Mouse (Mus musculus) hindbrain, embryonic 13.5 days (tissue): Measurements from ENCODE around the gene Tmem63c. TPM values are rescaled to one million over a fixed set of nuclear protein-coding genes. Genes with fewer than 3 reads are reported as not detected.

Experiments used
- microRNA-seq: library from miRNA; unstranded; fragments of <30 nt; microRNA quantifications from one replicate; pipeline ENCODE4, GENCODE M21; 2016
- polyA plus RNA-seq: library from polyadenylated mRNA; unstranded; fragments of >200 nt; fragmentation: Nextera tagmentation; extraction: Ambion mirVana; gene quantifications from 2 replicates; pipeline ENCODE4 v1.2.1, GENCODE M21; 2015

Tmem63c gene
- polyA plus RNA-seq, 1 experiment from 2014 or later, result 7.3 TPM

Small RNA genes lying within 50 kb of the gene (microRNA-seq; reads per million reads assigned to microRNA genes)
- not detected for gene Gm25847

Other genes starting within 250 kb of the Tmem63c start
- gene Irf2bpl, start 136.5 kb upstream of the Tmem63c start, polyA plus RNA-seq, result 66.4 and 70.0 TPM in 2 replicates
- gene Cipc, start 74.3 kb upstream of the Tmem63c start, polyA plus RNA-seq, result 44.1 and 45.4 TPM in 2 replicates
- 12.1 and 13.4 TPM in 2 replicates for gene Zdhhc22, start 30.9 kb upstream of the Tmem63c start, polyA plus RNA-seq
- gene Ngb, start 81.2 kb downstream of the Tmem63c start, polyA plus RNA-seq, result 0.94 and 1.2 TPM in 2 replicates
- 29.6 and 32.6 TPM in 2 replicates for gene Gstz1, start 125.8 kb downstream of the Tmem63c start, polyA plus RNA-seq
- 11.5 and 12.9 TPM in 2 replicates for gene Pomt2, start 126.6 kb downstream of the Tmem63c start, polyA plus RNA-seq
- 1.7 and 2.4 TPM in 2 replicates for gene Samd15, start 178.4 kb downstream of the Tmem63c start, polyA plus RNA-seq
- gene Tmed8, start 179.1 kb downstream of the Tmem63c start, polyA plus RNA-seq, result 4.1 and 4.2 TPM in 2 replicates
- gene Noxred1, start 217.4 kb downstream of the Tmem63c start, polyA plus RNA-seq, result 1.6 and 2.1 TPM in 2 replicates
- gene Vipas39, start 244.9 kb downstream of the Tmem63c start, polyA plus RNA-seq, result 57.7 and 62.4 TPM in 2 replicates
- gene Ahsa1, start 245.1 kb downstream of the Tmem63c start, polyA plus RNA-seq, result 193 and 214 TPM in 2 replicates